Mouse (Mus musculus): Measurements from ENCODE around the gene Olfr569. TPM values are rescaled to one million over a fixed set of nuclear protein-coding genes. Genes with fewer than 3 reads are reported as not detected.

Olfr569 gene
- total RNA-seq (2023): not detected

DNA sequence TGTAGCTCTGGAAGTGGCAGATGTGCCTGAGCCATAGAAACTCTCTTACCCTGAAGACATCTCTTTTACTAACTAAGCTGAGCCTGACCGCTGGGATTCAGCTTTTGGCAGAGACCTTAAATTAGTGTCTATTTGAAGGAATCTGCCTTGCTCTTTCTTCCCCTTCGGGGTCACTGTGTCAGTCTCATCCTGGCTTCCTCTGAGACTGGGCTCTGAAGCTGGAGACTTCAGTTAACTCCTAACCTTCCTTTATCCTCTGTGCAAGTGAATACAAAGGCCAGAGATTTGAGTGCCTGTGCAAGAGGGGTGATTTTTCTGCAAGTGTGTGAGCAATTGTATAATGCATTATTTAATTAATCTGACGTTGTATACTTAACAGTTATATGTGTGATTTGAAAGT lies at the start of gene Olfr569:
Olfr569 (minus strand) TSS at position 101 of the 400 bp plus-strand sequence.

GRCm38 (mm10) chr7:102924109-102924508 lies 33.4 kb upstream of the Olfr569 start, which contains the start of gene Olfr572:
Olfr572 (plus strand) TSS chr7:102924409.

DNA sequence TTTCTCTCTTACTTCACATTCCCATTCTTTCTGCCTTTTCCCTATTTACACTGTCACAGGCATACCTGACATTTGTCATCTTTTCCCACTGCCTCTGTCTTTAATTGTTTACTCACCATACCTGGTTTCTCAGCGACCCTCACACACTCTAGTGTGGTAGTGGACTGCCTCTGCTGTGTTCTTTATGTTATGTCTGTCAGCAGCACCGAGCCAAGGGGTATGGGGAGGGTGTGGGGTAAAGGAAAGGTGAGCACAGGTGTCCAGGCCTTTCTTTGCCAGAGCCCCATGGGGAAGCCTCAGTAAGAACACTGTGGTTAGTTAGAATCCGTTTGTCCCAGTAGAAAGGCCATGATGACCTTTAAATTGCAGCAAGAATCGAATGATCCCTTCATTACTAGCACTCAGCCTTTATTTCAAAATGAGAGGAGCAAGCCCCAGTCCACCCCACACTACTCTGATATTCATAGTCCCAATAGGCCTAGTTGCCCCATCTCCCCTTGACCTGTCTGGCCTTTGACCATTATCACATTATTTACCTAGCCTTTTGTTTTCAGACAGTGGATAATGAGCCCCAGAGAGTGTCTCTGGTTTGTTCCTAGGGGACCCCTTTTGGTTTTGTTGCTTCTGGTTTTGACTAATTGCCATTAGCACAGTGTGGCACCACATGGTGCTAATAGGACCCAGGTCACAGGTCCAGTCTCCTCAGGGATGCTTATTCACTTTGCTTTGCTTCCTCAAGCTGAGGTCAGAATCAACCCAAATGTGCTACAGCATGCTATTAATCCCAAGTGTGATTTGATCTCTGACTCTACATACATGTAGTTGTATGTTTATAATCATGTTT lies 26.6 kb upstream of the Olfr569 start, which contains the start of gene Olfr571:
Olfr571 (minus strand) TSS at position 505 of the 844 bp plus-strand sequence.

DNA sequence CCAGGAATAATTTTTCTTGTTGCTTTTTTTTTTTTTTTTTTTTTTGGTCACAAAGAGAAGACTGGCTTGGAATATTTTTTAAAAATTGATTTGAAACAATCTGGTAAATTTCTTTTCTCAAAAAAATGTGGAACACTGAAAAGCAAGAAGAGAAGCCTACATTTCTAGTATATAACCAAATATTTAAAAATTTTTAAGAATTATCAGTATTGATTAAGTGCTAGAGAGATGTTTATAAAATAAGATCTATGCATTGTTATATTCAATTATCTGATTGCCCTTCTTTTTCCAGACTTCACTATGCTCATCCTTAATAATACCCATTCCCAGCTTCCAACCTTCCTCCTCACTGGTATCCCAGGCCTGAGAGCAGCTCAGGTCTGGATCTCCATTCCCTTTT lies 13.9 kb downstream of the Olfr569 start, which contains the start of gene Olfr568:
Olfr568 (plus strand) TSS at position 301 of the 400 bp plus-strand sequence.

GRCm38 (mm10) chr7:102858665-102859064 lies 32.0 kb downstream of the Olfr569 start, which contains the start of gene Olfr566:
Olfr566 (minus strand) TSS chr7:102858765.

Other genes with a start within 250 kb of the Olfr569 start
- gene Olfr555, start 232.1 kb downstream of the Olfr569 start, total RNA-seq (2023): not detected
- gene Olfr556, start 226.0 kb downstream of the Olfr569 start, total RNA-seq (2023): not detected
- 11.6 TPM for gene Trim68, start 203.6 kb downstream of the Olfr569 start, total RNA-seq (2023)
- not detected for gene Olfr557, start 195.0 kb downstream of the Olfr569 start, total RNA-seq (2023)
- gene Olfr558, start 188.7 kb downstream of the Olfr569 start, total RNA-seq (2023): not detected
- gene Olfr33, start 171.8 kb downstream of the Olfr569 start, total RNA-seq (2023): not detected
- not detected for gene Olfr559, start 163.4 kb downstream of the Olfr569 start, total RNA-seq (2023)
- not detected for gene Olfr560, start 131.5 kb downstream of the Olfr569 start, total RNA-seq (2023)
- not detected for gene Olfr78, start 131.4 kb downstream of the Olfr569 start, total RNA-seq (2023)
- not detected for gene Olfr561, start 119.7 kb downstream of the Olfr569 start, total RNA-seq (2023)
- not detected for gene Olfr564, start 87.4 kb downstream of the Olfr569 start, total RNA-seq (2023)
- gene Olfr566, start 32.1 kb downstream of the Olfr569 start, total RNA-seq (2023): not detected
- not detected for gene Olfr568, start 13.8 kb downstream of the Olfr569 start, total RNA-seq (2023)
- not detected for gene Olfr570, start 3.7 kb upstream of the Olfr569 start, total RNA-seq (2023)
- gene Olfr571, start 26.7 kb upstream of the Olfr569 start, total RNA-seq (2023): not detected
- not detected for gene Olfr572, start 33.5 kb upstream of the Olfr569 start, total RNA-seq (2023)
- gene Olfr573-ps1, start 51.7 kb upstream of the Olfr569 start, total RNA-seq (2023): not detected
- not detected for gene Olfr574, start 57.6 kb upstream of the Olfr569 start, total RNA-seq (2023)
- gene Olfr575, start 67.9 kb upstream of the Olfr569 start, total RNA-seq (2023): not detected
- not detected for gene Olfr576, start 71.8 kb upstream of the Olfr569 start, total RNA-seq (2023)
- gene Olfr577, start 85.1 kb upstream of the Olfr569 start, total RNA-seq (2023): not detected
- not detected for gene Olfr578, start 98.4 kb upstream of the Olfr569 start, total RNA-seq (2023)
- gene Olfr582, start 147.1 kb upstream of the Olfr569 start, total RNA-seq (2023): not detected
- gene Olfr583, start 160.4 kb upstream of the Olfr569 start, total RNA-seq (2023): not detected
- not detected for gene Olfr584, start 191.0 kb upstream of the Olfr569 start, total RNA-seq (2023)
- not detected for gene Olfr585, start 206.8 kb upstream of the Olfr569 start, total RNA-seq (2023)
- gene Olfr586, start 234.8 kb upstream of the Olfr569 start, total RNA-seq (2023): not detected
- gene Olfr588-ps1, start 250.0 kb upstream of the Olfr569 start, total RNA-seq (2023): not detected

Measured in CD4-positive naive resting alpha-beta T cell, adult 57 days (primary cell).